Mouse (Mus musculus) lung, postnatal 0 days (tissue): ENCODE data around the gene Tsc22d1.

Experiments
- CTCF ChIP-seq: IDR thresholded peaks from 2 replicates; pipeline ENCODE4 v1.5.1; 2016; ENCODE audit warnings: antibody characterized with exemption, mild to moderate bottlenecking
- EP300 ChIP-seq: IDR thresholded peaks from 2 replicates; pipeline ENCODE4 v1.6.1; 2016; ENCODE audit warnings: antibody characterized with exemption, mild to moderate bottlenecking, control low read depth

GRCm38 (mm10) chr14:76479867-76480266 is 65.1 kb downstream of the Tsc22d1 start:
- TF ChIP-seq CTCF (peak; percentile 84), EP300 (no peak)
